Mouse (Mus musculus) liver, postnatal 0 days (tissue): ENCODE measurements around the gene Dnajc3. TPM values are rescaled to one million over a fixed set of nuclear protein-coding genes. Genes with fewer than 3 reads are reported as not detected.

Experiments
- ATAC-seq: fragments of 200-750 bp; cut with Nextera tagmentation; 2 replicates; pipeline ENCODE4 v1.8.0; 2017; ENCODE audit warnings: mild to moderate bottlenecking, moderate library complexity
- DNase-seq: peaks from one replicate; pipeline ENCODE4 v3.0.0-alpha.2; 2016
- H3K27ac ChIP-seq: fragments of 300-500 bp; sonication (generic); 2 replicates; pipeline ENCODE4 v1.5.1; 2014; ENCODE audit warnings: antibody characterized with exemption, moderate library complexity, mild to moderate bottlenecking, low read depth
- H3K27me3 ChIP-seq: fragments of 300-500 bp; sonication (generic); 2 replicates; pipeline ENCODE4 v1.6.1; 2014; ENCODE audit warnings: low read length, control low read depth, mixed read lengths; ENCODE audit not compliant: insufficient read depth
- H3K36me3 ChIP-seq: fragments of 300-500 bp; sonication (generic); replicated peaks from 2 replicates; pipeline ENCODE4 v1.6.1; 2014; ENCODE audit warnings: mild to moderate bottlenecking, control low read depth, low read length, moderate library complexity, mixed read lengths; ENCODE audit not compliant: insufficient read depth
- H3K4me1 ChIP-seq: fragments of 300-500 bp; sonication (generic); 2 replicates; pipeline ENCODE4 v1.6.1; 2014; ENCODE audit warnings: antibody characterized with exemption, mild to moderate bottlenecking, control low read depth; ENCODE audit not compliant: insufficient read depth
- H3K4me2 ChIP-seq: fragments of 300-500 bp; sonication (generic); 2 replicates; pipeline ENCODE4 v1.6.1; 2014; ENCODE audit warnings: low read depth, mild to moderate bottlenecking, low read length, moderate library complexity, mixed read lengths
- H3K4me3 ChIP-seq: fragments of 300-500 bp; sonication (generic); 2 replicates; pipeline ENCODE4 v1.5.1; 2014; ENCODE audit warnings: low read depth, low read length
- H3K9ac ChIP-seq: fragments of 300-500 bp; sonication (generic); replicated peaks from 2 replicates; pipeline ENCODE4 v1.6.1; 2014; ENCODE audit warnings: mild to moderate bottlenecking, moderate library complexity
- H3K9me3 ChIP-seq: fragments of 300-500 bp; sonication (generic); 2 replicates; pipeline ENCODE4 v1.6.1; 2016; ENCODE audit warnings: mild to moderate bottlenecking, control low read depth, low read length, mixed read lengths
- CTCF ChIP-seq: sonication (generic); IDR thresholded peaks from 2 replicates; pipeline ENCODE4 v1.5.1; 2016; ENCODE audit warnings: antibody characterized with exemption, low read depth
- EP300 ChIP-seq: IDR thresholded peaks from 2 replicates; pipeline ENCODE4 v1.6.1; 2016; ENCODE audit warnings: antibody characterized with exemption, low read depth, mild to moderate bottlenecking
- WGBS: fragments of 180-500 bp; shearing (Covaris S2); extraction: QIAGEN DNeasy Blood & Tissue Kit; methylation state at CpG from one replicate; pipeline ENCODE4 v1.1.7; 2014; ENCODE audit not compliant: insufficient replicate concordance; 5-methylcytosine and 5-hydroxymethylcytosine counted together
- polyA plus RNA-seq: library from polyadenylated mRNA; unstranded; fragments of >200 nt; fragmentation: Nextera tagmentation; extraction: Ambion mirVana; gene quantifications from 2 replicates; pipeline ENCODE4 v1.2.1, GENCODE M21; 2015

Gene Dnajc3
- polyA plus RNA-seq, 1 experiment from 2014 or later = 53.6 TPM

GRCm38 (mm10) chr14:118903397-118903796 lies 34.4 kb upstream of the Dnajc3 start:
- no peak overlapping the region for H3K4me2 ChIP-seq
- 79% methylated on average over 3 of the region's 3 CpGs for WGBS
- no peaks in the 10 kb centered on the region for H3K9me3 ChIP-seq
- no peak overlapping the region for H3K9ac ChIP-seq
- ATAC-seq = no peak
- DNase-seq = no peak
- no peak overlapping the region for H3K27ac ChIP-seq
- no peaks in the 10 kb centered on the region for H3K36me3 ChIP-seq
- H3K27me3 ChIP-seq = no peaks in the 10 kb centered on the region
- no peak for TF ChIP-seq CTCF
- no peak for TF ChIP-seq EP300
- H3K4me1 ChIP-seq = no peaks in the 10 kb centered on the region
- H3K4me3 ChIP-seq = no peak overlapping the region

- H3K4me1 ChIP-seq = no peaks in the 10 kb centered on the region
- DNase-seq (no peak), ATAC-seq (no peak)
- H3K27ac ChIP-seq = no peak overlapping the region
- WGBS = 71% methylated on average over 6 of the region's 6 CpGs
- H3K4me2 ChIP-seq = no peak overlapping the region
- no peaks in the 10 kb centered on the region for H3K36me3 ChIP-seq
- no peaks in the 10 kb centered on the region for H3K27me3 ChIP-seq
- H3K9ac ChIP-seq = no peak overlapping the region
- TF ChIP-seq CTCF (no peak), EP300 (no peak)
- no peaks in the 10 kb centered on the region for H3K9me3 ChIP-seq
- H3K4me3 ChIP-seq = no peak overlapping the region
Measured at GRCm38 (mm10) chr14:118903867-118904562, 33.8 kb upstream of the Dnajc3 start.

- Histone ChIP-seq H3K36me3 (no peaks in the 10 kb centered on the region), H3K27me3 (no peaks in the 10 kb centered on the region), H3K9ac (no peak overlapping the region), H3K4me1 (peaks cover 5% of the 10 kb centered on the region; the same call in 1 of the 2 replicates), H3K27ac (no peak overlapping the region), H3K9me3 (no peaks in the 10 kb centered on the region), H3K4me3 (no peak overlapping the region), H3K4me2 (no peak overlapping the region)
- no peak for TF ChIP-seq CTCF
- TF ChIP-seq EP300 = no peak
- ATAC-seq (no peak), DNase-seq (no peak)
- WGBS = 74% methylated on average over 8 of the region's 8 CpGs
Measured at GRCm38 (mm10) chr14:118907592-118907991, 30.2 kb upstream of the Dnajc3 start.

- Histone ChIP-seq H3K4me3 (no peak overlapping the region; the same call in 1 of the 2 replicates), H3K9ac (no peak overlapping the region), H3K4me1 (peaks cover 5% of the 10 kb centered on the region; the same call in 1 of the 2 replicates), H3K9me3 (no peaks in the 10 kb centered on the region), H3K27ac (no peak overlapping the region), H3K36me3 (no peaks in the 10 kb centered on the region), H3K27me3 (no peaks in the 10 kb centered on the region), H3K4me2 (peak overlapping the region; percentile 71)
- ATAC-seq = no peak
- TF ChIP-seq CTCF (no peak), EP300 (no peak)
- WGBS = 73% methylated on average over 8 of the region's 8 CpGs
- DNase-seq = no peak
Measured at GRCm38 (mm10) chr14:118909872-118910271, 27.9 kb upstream of the Dnajc3 start.

- TF ChIP-seq CTCF (peak; percentile 83), EP300 (no peak)
- H3K9ac ChIP-seq = peak overlapping the region; percentile 38; the same call in 1 of the 2 replicates
Measured at GRCm38 (mm10) chr14:118910332-118911222, 27.2 kb upstream of the Dnajc3 start.

GRCm38 (mm10) chr14:118911521-118911920 lies 26.3 kb upstream of the Dnajc3 start:
- Histone ChIP-seq H3K36me3 (no peaks in the 10 kb centered on the region), H3K9me3 (no peaks in the 10 kb centered on the region), H3K4me2 (no peak overlapping the region), H3K4me3 (no peak overlapping the region), H3K9ac (no peak overlapping the region), H3K4me1 (peaks cover 5% of the 10 kb centered on the region; the same call in 1 of the 2 replicates), H3K27me3 (no peaks in the 10 kb centered on the region), H3K27ac (no peak overlapping the region)
- 86% methylated on average over 6 of the region's 6 CpGs for WGBS
- no peak for ATAC-seq
- DNase-seq = no peak
- no peak for TF ChIP-seq CTCF
- no peak for TF ChIP-seq EP300

More at GRCm38 (mm10) chr14:118910332-118911222, 27.2 kb upstream of the Dnajc3 start:
- 0 out of 2 replicates have a peak overlapping the region, but pooled peaks have one; percentile 11 for H3K27ac ChIP-seq
- H3K27me3 ChIP-seq = no peaks in the 10 kb centered on the region
- H3K9me3 ChIP-seq = no peaks in the 10 kb centered on the region
- peaks cover 5% of the 10 kb centered on the region; the same call in 1 of the 2 replicates for H3K4me1 ChIP-seq
- no peaks in the 10 kb centered on the region for H3K36me3 ChIP-seq
- ATAC-seq (peak; percentile 74), DNase-seq (peak; percentile 70)
- H3K4me2 ChIP-seq = peak overlapping the region; percentile 71
- peak overlapping the region; percentile 41 for H3K4me3 ChIP-seq
- 42% methylated on average over 29 of the region's 29 CpGs for WGBS
